Comparison of ENCODE assay signal across 1 mouse cellular context in the genomic region with DNA sequence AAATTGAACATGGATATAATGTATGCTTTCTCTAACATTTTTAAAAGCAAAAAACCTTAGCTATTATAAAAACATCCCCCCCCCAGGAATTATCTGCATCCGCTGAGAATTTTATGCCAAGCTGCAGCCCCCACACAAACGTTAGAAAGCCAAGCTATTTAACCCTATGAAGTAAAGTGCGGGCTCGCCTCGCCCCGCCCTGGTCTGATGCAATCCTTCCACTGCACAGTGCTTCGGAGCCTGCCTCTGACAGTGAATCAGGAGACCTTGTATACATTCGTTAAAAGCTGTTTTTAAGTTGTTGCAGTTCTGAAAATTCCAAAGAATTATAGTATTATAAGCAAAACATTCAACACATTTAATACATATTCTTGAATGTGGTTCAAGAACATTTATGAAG.
TF ChIP-seq lines count a peak whose summit lies in the region.

No protein-coding gene starts in this region.

TF ChIP-seq in MEL, 35 proteins besides CTCF, POLR2A, EP300 and RAD21 (continued from another document):
- no peak for TF ChIP-seq ZKSCAN1 (IDR thresholded peaks at IDR 0.05; ENCODE audit: low read depth, low read length)
- no peak for TF ChIP-seq ZC3H11A (IDR thresholded peaks at IDR 0.05; ENCODE audit: low read depth, low read length)
- TF ChIP-seq HCFC1 (IDR thresholded peaks at IDR 0.05; ENCODE audit: low read depth, low read length), result peak; percentile 54; the same call in 1 of the 2 replicates
- no peak for TF ChIP-seq TAL1 (IDR thresholded peaks at IDR 0.05; ENCODE audit: low read length)
- TF ChIP-seq ZNF384 (IDR thresholded peaks at IDR 0.05; ENCODE audit: low read depth, low read length), result no peak
- TF ChIP-seq ZMIZ1 (IDR thresholded peaks at IDR 0.05; ENCODE audit: low read depth, low read length), result no peak
- no peak for TF ChIP-seq ELF1 (IDR thresholded peaks at IDR 0.05; ENCODE audit: low read depth, low read length)
- TF ChIP-seq BHLHE40 (IDR thresholded peaks at IDR 0.05; ENCODE audit: borderline replicate concordance, low read depth, low read length), result no peak
- no peak; the same call in 1 of the 2 replicates for TF ChIP-seq KAT2A (conservative IDR thresholded peaks at IDR 0.05; ENCODE audit: low read depth, low read length)
- TF ChIP-seq TBP (IDR thresholded peaks at IDR 0.05; ENCODE audit: low read depth, low read length), result peak; percentile 49; the same call in 1 of the 2 replicates
- no peak for TF ChIP-seq E2F4 (IDR thresholded peaks at IDR 0.05; ENCODE audit: borderline replicate concordance, low read depth, low read length)
- TF ChIP-seq UBTF (IDR thresholded peaks at IDR 0.05; ENCODE audit: borderline replicate concordance, insufficient read depth, low read depth, low read length), result no peak
- no peak for TF ChIP-seq MAX (IDR thresholded peaks at IDR 0.05; ENCODE audit: low read length)
- no peak for TF ChIP-seq NRF1 (IDR thresholded peaks at IDR 0.05; ENCODE audit: insufficient read depth, low read depth, low read length, poor library complexity, severe bottlenecking)
- no peak for TF ChIP-seq MEF2A (IDR thresholded peaks at IDR 0.05; ENCODE audit: extremely low read depth, insufficient replicate concordance, low read depth, low read length, poor library complexity, severe bottlenecking)
- TF ChIP-seq MXI1 (IDR thresholded peaks at IDR 0.05; ENCODE audit: low read depth, low read length), result no peak; the same call in 1 of the 2 replicates
- TF ChIP-seq POLR2AphosphoS5 (IDR thresholded peaks at IDR 0.05; ENCODE audit: borderline replicate concordance, low read depth, low read length), result no peak
- no peak for TF ChIP-seq MAFK (IDR thresholded peaks at IDR 0.05; ENCODE audit: borderline replicate concordance, low read depth, low read length)
- TF ChIP-seq CHD2 (IDR thresholded peaks at IDR 0.05; ENCODE audit: low read length), result no peak
- peak; percentile 67 for TF ChIP-seq SIN3A (IDR thresholded peaks at IDR 0.05; ENCODE audit: low read length)
- TF ChIP-seq GATA1 (IDR thresholded peaks at IDR 0.05; ENCODE audit: low read depth, low read length), result 0 out of 2 replicates have a peak, but pooled peaks have one; percentile 29
- no peak for TF ChIP-seq POLR2AphosphoS2 (IDR thresholded peaks at IDR 0.05; ENCODE audit: low read length)
- 0 out of 2 replicates have a peak, but pooled peaks have one; percentile 39 for TF ChIP-seq MYC (IDR thresholded peaks at IDR 0.05; ENCODE audit: low read depth, low read length)
- TF ChIP-seq RCOR1 (IDR thresholded peaks at IDR 0.05; ENCODE audit: low read depth, low read length), result peak; percentile 29; the same call in 1 of the 2 replicates
- peak; percentile 8; the same call in 1 of the 2 replicates for TF ChIP-seq NELFE (IDR thresholded peaks at IDR 0.05; ENCODE audit: low read depth, low read length)
- TF ChIP-seq TCF12 (IDR thresholded peaks at IDR 0.05; ENCODE audit: low read depth, low read length), result peak; percentile 50; the same call in 1 of the 2 replicates
- peak; percentile 69 for TF ChIP-seq ETS1 (IDR thresholded peaks at IDR 0.05; ENCODE audit: low read depth, low read length)
- no peak for TF ChIP-seq MYB (IDR thresholded peaks at IDR 0.05; ENCODE audit: low read depth, low read length)
